Mouse (Mus musculus) 3T3-L1 (cell line): Measurements from ENCODE around the gene Tmed2.
"Not testable (repeated sequence)": the region's sequence is repeated elsewhere in the genome, so short reads cannot be mapped to it uniquely, and the experiment has no call there.

Experiments used
- DNase-seq: peaks from one replicate; pipeline ENCODE4 v3.0.0-alpha.2; 2015; ENCODE audit warnings: low read depth, low spot score

The Tmed2 gene

DNA sequence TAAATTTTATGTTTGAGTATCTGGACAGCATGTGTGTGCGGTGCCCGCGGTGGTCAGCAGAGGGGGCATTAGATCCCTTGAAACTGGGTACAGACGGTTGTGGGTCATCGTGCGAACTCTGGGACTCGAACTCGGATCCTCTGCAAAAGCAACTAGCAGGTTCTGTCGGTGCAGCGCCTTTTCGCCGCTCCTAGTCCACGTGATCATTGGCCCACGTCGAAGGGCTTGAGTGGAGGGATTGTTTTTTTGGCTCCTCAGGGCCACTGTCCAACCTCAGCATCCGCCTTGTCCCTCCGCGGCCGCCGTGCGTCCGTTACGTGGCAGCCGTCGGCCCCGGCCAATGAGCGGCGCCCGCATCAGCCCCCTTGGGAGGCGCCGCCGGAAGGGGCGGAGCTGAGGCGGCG is at the start of gene Tmed2:
Tmed2 (plus strand) TSS at position 313 of the 404 bp plus-strand sequence.
- DNase-seq: peak; percentile 98

DNA sequence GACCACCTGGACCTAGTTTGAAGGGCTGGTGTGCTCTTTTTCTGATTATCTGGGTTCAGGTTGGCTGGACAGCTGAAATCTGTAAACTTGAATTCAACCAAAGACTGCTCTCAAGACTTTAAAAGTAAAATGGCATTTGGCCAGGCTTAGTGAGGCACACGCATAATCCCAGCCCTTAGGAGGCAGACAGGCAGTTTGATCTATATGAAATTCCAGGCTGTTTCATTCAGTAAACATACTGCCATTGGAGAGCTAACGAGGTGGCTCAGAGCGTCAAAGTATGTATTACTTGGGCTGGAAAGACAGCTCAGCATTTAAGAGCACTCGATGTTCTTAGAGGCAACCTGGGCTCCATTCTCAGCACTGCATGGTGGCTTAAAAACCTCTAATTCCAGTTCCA is 48.8 kb upstream of the Tmed2 start:
- DNase-seq: no peak

DNA sequence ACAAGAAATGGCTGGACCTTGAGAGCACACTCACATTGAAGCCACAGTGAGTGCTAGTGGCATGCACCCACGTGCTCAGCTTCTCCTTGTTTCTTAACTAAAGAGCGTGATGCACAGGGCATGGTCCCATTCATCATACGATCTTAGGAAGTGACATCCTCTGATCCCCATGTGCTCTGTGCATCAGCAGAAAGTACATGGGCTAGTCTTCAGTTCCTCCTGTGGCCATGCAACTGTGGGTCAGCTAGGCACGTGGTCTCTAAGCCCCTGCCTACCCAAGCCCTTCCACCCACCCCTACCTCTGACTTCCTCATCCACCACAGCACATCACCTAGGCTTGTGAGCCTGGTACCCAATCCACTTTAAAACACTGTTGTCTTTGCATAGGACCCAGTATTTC is 47.9 kb upstream of the Tmed2 start:
- DNase-seq: no peak

DNA sequence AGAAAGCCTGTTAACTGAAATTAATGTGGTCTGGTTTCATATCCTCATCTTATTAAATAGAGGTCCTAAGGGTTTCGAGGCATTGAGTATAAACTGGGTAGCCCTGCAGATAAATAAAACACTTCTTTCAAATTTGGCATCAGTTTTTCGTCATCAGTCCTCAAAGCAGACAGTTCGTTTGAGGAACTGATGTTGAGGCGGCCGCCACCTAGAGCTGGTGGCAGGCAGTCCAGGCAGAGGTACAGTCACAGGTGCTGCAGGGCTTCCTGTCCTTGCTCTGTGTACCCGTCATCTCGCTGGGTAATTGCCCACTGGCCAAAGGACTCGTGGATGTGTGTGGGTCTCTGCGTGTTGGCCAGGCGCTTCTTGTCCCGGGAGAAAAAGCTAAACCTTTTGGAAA is 47.0 kb upstream of the Tmed2 start:
- DNase-seq: no peak

DNA sequence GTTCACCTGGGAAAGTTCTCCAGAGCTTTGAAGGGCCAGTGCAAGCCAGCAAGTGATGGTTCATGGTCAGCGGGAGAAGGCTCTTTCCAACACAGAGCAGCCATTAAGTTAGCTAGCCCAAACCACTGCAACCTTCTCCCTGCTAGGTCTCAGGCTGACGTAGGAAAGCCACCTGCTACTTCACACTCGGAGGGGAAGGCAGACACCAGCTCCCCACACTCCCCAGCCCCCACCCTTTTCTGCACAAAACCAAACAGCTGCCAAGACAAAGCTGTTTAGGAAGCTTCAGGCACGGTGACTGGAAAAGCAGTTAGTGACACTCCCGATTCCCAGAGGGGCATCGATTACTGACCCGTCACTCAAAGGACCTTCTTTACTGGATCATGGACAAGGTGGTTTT is 44.9 kb upstream of the Tmed2 start:
- no peak for DNase-seq

DNA sequence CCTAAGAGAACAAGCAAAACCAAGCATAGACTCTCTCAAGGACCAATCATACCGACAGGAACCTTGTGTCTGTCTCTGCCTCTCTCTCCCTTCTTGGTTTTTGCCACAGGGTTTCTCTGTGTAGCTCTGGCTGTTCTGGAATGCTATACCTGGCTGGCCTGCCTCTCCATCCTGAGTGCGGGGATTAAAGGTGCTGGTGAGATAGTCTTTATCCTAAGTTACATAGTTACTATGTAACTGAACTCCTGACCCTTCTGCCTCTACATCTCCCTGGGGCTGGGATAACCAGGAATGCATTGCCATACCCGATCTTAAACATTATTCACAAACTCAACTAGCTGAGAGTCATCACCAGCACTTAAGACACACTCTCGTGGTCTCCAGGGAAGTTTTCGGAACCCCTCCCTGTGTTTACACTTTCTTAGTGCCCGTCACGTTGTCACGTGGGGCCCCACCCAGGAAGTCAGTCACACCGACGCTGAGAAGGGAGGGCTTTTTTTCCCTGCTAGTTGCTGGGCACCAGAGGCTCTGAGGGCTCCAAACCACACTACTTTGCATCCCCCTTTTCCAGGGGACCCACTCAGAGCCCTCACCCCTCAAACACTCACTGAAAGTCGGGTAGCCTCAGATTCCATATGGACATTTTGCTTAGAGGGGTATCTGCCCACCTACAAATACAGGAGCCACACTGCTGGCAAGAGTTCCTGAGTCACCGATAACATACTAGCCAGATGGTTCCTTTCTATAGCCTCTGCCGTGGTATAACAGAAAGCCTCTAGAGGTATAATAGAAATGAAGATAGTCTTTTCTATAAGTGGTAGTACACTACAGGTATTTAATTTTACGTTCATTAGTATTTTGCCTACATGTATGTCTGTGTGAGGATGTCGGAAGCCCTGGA is 43.6 kb upstream of the Tmed2 start:
- no peak for DNase-seq

DNA sequence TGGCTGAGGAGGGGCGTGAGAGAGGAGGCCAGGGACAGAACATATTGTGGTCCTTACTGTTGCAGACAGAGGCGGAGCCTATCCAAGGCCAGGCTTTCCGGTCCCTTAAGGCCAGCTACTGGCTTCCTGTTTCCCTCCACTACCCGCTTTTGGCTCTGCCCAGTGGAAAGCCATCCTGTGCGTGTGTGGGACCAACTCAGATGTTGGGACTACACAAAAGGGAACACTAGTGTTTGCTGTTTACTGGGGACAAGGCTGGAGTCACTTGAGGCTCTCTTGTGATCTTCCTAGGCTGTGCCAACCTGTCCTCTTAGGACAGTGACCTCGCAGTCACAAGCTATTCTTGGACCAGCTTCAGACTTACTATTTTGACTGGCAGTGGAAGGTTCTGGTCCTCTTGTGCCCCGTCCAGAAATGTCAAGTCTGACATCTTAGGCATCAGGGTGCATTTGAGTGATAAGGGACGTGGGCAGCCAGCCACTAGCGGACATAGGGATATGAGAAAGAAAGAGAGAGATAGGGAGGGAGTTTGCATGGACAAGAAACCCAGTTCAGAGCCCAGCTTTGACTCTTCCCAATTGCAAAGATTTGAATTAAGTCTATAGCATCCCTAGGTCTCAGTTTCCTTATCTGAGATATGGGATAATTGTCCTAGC is 42.1 kb upstream of the Tmed2 start:
- no peak for DNase-seq

DNA sequence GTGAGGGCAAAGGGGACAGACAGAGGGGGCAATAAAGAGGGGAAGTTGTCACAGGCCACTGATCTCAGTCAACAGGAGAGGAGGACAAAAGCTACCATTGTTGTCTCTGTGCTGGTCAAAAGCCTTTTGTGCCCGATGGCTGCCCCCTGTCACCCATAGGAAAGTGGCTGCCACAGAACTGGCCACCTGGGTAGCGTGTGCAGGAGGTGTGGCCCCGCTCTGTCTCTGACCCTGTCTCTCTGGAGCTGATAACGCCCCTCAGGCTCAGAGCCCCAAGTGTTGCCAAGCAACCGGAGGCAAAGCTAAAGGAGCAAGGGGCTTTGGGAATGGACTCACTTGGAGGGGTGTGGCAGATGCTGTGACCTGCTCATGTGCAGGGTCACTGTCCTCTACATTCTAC is 41.5 kb upstream of the Tmed2 start:
- DNase-seq: no peak

DNA sequence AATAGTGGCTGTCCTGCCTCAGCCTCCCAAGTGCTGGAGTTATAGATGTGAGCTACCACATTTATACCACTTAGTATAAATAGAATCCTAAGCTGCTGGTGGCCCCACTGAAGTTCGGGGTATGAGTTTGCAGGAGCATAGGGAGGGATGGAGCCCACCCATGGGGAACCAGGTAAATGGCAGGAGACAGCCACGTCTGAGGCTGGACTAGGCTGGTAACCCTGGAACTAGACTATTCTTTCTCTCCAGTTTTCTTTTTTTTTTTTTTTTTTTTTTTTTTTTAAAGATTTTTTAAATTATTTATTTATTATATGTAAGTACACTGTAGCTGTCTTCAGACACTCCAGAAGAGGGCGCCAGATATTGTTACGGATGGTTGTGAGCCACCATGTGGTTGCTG is 40.5 kb upstream of the Tmed2 start:
- DNase-seq: not testable (repeated sequence)

DNA sequence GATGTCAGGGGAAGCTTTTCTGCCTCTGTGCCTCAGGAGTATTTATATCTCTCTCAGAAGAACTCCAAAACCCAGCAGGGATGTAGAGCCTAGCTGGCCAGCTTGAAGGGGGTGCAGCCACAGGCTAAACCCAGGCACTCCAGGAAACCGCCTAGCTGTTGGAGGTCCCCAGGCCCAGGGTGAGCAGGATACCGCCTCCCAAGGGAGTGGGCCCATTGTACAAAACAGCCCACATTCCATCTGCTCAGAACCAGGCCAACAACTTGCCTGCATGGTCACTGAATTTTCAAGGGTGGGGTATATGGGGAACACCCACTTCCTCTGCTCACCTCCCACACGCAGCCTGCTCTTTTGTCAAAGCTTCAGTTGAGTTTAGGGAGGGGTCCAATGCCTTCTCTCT is 39.9 kb upstream of the Tmed2 start:
- DNase-seq: no peak

DNA sequence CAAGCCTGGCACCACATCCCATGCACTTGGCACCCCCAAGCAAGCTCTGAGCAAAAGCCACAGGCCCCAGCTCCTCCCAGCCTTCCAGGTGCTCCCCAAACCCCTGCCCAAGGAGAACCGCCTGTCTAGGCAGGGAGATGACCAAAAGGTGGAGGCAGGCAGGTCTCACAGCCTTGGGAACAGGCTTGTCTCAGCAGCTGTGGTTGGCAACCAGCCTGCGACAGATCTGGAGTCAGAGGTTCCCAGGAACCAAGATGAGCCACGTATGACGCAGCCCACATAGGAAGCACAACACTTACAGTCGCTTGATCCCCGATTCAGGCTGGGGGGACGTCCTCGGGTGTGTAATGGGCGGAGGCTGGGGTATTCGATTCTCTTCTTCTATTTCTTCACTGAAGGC is 39.0 kb upstream of the Tmed2 start:
- DNase-seq: no peak

DNA sequence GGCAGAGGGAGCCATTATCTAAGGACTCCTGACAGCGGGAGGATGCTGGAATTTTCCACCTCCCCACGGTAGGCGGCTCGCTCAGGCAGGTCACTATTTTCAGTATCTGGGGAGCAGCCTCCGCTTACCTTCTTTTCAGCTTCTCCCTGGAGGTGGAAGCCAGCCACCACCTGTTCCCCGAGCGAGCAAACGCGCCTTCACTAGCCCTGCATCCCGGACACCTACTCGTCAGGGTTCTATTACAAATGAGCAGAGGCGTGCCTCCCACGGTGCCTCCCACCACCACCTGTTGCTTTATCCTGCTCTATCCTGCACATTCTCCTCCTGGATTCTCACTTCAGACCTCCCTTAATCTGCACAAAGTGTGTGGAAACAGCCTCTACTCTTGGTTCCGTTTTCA is 36.8 kb upstream of the Tmed2 start:
- DNase-seq: no peak

DNA sequence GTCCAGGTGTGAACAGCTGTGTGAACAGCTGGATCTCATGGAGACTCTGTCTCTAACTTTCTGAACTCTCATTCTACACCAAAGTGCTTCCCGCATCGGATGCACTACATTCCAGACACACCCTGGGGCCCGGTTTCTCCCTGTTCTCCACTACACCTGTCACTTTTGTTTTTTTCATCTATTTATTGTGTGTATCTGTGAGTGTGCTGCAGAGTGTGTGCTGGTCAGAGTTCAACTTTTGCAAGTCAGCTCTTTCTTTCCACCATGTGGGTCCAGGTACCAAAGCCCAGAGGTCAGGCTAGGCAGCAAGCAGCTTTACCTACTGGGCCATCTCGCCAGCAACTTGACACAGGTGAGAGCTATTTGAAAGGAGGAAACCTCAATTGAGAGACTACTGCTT is 35.3 kb upstream of the Tmed2 start:
- DNase-seq: no peak

DNA sequence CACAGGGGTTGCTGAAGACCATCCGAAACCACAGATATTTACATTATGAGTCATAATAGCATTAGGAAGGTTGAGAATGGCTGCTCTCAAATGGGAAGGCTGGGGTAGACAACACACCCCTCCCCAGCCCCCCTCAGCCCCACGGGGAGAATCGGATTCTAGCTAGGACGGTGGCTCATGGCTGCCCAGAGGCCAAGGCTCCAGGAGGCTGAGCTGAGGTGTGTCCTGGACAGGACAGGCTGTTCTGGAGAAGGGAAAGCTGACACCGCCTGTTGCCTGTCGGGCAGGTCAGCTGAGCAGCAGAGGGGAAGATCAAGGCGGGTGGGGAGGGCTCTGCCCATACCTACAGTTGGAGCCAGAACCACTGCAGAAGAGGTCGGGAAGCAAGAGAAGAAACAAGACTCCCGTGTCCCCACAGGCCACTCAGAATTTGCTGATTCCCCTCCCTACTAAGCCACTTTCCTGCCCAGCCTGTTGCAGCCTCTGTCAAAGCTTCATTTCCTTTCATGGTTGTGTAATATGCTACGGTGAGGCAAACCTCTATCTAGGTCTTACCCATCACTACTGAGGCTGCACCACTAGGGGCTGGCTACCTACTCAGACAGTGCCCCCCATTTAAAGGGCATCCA is 33.6 kb upstream of the Tmed2 start:
- DNase-seq: peak; percentile 79

DNA sequence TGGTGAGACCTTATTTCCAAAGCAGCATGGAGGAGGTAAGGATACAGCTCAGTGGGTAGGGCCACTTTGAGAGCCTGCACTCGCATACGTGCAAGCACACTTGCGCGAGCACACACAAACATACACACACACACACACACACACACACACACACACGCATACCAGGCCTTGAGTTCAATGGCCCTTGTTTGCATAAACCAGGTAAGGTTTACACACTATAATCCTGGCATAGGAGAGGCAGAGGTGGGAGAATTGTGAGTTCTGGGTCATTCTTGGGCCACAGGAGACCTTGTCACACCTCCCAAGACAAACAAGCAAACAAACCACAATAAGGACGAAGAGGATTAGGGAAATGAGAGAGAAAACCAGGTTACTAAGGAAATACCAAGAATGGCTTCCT is 31.3 kb upstream of the Tmed2 start:
- no peak for DNase-seq

DNA sequence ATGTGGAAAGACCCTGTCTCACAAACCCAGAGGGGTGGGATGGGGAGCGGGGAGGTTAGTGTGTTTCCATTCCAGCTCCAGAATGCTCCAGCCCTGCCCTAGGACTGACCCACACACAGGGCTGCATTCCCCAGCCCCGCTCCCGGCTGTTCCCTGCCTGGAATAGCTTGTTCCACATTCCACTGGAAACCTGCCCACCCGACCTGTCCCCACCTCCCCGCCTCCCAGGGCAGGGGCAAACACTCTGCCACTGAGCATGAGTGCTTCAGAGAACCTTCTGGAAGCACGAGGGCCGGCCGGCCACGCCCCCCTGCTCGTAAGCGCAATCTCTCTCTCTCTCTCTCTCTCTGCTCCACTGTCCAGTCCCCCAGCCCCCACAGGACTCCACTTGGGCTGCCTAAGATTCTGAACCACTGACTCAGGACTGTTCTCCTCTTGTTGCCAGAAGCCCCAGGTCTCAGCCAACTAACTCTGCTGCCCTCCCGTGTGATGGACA is 30.7 kb upstream of the Tmed2 start:
- DNase-seq: peak; percentile 90

DNA sequence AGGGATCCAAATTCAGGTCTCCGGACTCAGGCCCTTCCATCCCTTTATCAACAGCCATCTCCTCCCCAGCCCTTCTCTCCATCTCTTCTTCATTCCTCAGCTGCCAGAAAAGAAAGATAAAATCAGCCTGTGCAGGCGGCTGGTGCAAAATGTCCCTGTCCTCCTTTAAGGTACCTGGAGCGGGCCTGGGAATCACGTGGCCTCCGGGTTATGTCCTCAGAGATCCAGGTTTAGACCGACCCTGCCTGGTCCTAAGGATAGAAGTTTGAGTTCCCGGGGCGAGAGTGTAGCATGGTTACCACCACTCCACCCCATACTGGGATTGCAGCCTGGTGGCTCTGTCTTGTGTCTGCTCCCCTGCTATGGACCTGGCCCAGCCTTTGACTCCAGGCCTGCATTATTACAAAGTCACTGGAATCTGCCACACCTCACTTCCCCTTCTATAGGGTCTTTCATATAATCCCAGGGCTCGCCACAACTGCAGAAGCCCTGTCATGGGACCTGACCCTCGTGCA is 29.9 kb upstream of the Tmed2 start:
- no peak for DNase-seq

DNA sequence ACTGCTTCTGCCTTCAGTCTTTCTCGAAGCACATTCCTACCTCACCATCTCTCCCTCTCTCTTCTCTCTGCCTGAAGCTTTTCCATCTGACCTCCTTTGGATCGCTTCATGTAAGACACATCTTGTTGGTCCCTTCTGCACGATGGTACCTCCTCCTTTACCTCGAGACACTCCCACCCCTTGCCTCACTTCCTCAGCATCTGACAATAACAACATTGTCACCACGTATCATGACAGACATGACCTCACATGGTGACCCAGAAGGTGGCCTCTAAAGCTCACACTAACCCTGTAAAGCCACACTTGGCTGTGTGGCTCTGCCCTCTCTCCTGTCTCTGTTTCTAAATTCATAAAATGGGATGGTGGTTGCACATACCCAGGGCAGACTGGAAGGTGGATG is 24.7 kb upstream of the Tmed2 start:
- no peak for DNase-seq

DNA sequence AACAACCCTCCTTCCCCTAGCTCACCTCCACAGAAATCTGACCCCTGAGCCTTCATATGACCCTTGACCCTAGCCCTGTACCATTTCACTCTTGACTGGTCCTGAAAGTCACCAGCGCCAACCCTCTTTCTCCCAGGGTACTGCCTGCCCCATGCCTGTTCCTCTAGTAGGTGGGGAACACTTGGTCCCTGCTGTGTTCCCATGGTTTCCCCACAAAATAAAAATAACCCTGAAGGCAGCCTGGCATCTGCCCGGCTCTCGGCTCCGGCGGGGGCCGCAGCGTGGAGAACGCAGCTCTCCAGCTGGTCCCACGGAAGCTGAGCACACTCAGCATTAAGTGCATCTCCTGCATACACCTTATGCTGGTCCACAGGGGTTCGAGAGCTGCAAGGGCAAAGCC is 21.8 kb upstream of the Tmed2 start:
- DNase-seq: no peak

DNA sequence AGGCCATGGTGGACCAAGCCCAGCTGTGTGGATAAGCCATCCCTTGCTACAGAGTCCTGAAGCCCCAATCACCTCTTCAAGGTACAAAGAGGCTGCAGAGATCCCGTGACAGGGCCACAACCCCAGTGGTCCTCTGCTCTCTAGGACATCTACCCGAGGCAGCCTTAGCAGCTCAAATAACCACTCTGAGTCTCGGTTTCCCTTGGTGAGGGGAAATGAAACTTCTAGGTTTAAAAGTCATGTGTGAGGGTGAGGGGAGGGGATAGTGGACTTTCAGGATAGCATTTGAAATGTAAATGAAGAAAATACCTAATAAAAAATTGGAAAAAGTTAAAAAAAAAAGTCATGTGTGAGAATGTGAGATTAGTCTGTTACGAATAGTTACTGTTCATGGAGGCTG is 18.9 kb upstream of the Tmed2 start:
- DNase-seq: no peak

DNA sequence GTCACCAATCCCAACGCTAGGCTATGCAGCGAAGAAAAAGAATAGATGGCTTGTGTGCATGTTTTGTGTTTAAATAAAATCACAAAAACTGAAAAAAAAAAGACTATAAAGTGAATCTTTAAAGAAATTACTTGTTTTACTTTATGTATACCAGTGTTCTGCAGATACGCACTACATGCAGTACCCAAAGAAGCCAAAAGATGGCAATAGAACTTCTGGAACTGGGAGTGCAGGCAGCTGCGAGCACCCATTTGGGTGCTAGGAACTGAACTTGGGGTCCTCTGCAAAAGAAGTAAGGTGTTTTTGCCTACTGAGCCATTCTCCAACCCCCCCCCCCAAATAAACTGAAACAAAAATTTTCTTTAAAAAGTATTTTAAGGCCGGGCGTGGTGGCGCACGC is 17.5 kb upstream of the Tmed2 start:
- DNase-seq: no peak

DNA sequence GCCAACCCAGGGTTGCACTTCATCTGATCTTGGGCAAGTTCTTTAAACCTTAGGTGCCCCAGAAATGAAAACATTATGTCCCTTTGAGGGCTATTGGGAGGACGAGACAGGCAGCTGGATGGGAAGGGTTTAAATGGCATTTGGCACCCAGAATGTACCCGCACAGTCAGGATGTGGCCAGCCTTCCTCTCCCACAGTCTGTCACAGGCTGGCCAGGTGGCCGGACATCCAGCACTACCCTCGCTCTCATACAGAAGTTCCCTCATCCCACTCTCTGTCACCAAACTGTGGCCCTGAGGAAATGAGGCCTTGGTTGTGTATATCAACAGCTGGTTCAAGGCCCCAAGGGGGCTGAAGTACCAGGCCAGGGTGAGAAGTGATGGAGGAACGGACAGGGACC is 15.6 kb upstream of the Tmed2 start:
- no peak for DNase-seq
